Mouse (Mus musculus): ENCODE data around the gene Dll3. TPM values are rescaled to one million over a fixed set of nuclear protein-coding genes. Genes with fewer than 3 reads are reported as not detected.
"Not testable (repeated sequence)": the region's sequence is repeated elsewhere in the genome, so short reads cannot be mapped to it uniquely, and the experiment has no call there.

Dll3 gene
- polyA plus RNA-seq, 1 experiment from 2014 or later, result 0.43 TPM

DNA sequence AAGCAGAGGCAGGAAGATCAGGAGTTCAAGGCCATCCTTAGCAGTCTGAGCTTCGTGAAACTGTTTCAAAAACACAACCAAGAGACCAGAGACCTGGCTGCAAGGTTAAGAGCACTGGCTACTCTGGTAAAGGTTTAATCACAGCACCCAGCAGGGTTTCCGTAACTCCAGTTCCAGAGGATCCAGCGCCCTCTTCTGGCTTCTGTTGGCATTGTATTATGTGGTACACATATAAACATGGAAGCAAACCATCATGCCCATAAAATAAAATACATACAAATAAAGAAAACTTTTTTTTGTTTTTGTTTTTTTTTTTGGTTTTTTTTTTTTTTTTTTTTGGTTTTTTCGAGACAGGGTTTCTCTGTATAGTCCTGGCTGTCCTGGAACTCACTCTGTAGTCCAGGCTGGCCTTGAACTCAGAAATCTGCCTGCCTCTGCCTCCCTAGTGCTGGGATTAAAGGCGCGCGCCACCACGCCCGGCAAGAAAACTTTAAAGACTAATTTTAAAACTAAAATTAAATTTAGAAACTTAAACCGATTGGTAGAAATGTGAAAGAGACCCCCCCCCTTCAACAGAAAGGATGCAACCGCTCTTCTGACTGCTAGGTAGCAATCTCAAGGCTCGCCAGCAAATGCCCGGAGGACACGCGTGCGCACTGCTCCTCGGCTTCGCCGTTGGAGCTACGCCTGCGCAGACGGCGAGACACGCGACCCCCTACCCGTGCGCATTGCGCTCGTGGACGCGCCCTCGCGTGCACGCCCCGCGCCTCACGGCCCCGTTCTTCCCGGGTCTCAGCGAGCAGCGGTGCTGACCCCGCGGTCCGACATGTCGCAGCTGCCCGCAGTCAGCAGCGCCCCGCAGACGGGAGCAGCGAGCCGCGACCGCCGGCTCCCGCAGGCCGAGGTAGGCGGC lies 34.7 kb downstream of the Dll3 start, which contains the start of gene Eid2:
Gene Eid2 (plus strand): TSS at position 753 of the 913 bp plus-strand sequence.
- WGBS, result 6% methylated on average over 56 of the region's 57 CpGs
- H3K27ac ChIP-seq (ENCODE audit: low read length), result peak within 1 kb of the TSS; percentile 68
- H3K9me3 ChIP-seq (ENCODE audit: control insufficient read depth, low read length), result no peaks in the 10 kb centered on the region
- H3K36me3 ChIP-seq (ENCODE audit: control insufficient read depth, insufficient read depth, low read length), result 0 out of 2 replicates have a peak, but pooled peaks cover 2% of the 10 kb centered on the region
- H3K9ac ChIP-seq (ENCODE audit: low read length), result peak within 1 kb of the TSS; percentile 98
- peak; percentile 93 for ATAC-seq (ENCODE audit: low read depth)
- H3K4me3 ChIP-seq (ENCODE audit: low read length), result peak within 1 kb of the TSS; percentile 86
- H3K4me2 ChIP-seq (ENCODE audit: low read depth, low read length), result peak within 1 kb of the TSS; percentile 81
- no peaks in the 10 kb centered on the region for H3K27me3 ChIP-seq (ENCODE audit: control insufficient read depth, insufficient read depth, low read depth, low read length)
- H3K4me1 ChIP-seq (replicated peaks; ENCODE audit: control insufficient read depth, insufficient read depth, low read length), result peaks cover 10% of the 10 kb centered on the region

DNA sequence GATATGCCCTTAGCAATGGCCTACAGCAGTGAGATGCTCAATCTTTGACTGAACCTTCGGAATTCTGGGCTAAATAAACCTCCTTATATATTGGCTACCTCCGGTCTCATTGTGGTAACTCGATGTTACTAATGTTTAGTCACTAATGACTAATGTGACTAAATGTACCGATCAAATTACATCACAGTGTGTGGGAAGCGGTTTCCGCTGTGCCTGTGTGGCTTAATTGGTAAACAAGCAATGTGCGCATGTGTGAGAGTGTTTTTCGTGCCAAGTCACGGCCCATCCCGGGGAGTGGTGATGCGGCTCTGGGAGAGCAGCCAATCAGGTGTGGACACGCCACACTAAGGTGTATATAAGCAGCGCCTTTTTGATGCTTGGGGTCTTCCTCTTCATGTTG lies 36.6 kb downstream of the Dll3 start:
- Histone ChIP-seq H3K9ac (ENCODE audit: low read length) (no peak overlapping the region), H3K4me1 (replicated peaks; ENCODE audit: control insufficient read depth, insufficient read depth, low read length) (peaks cover 10% of the 10 kb centered on the region), H3K4me3 (ENCODE audit: low read length) (no peak overlapping the region), H3K27ac (ENCODE audit: low read length) (no peak overlapping the region), H3K9me3 (ENCODE audit: control insufficient read depth, low read length) (no peaks in the 10 kb centered on the region), H3K4me2 (ENCODE audit: low read depth, low read length) (no peak overlapping the region), H3K36me3 (ENCODE audit: control insufficient read depth, insufficient read depth, low read length) (no peaks in the 10 kb centered on the region), H3K27me3 (ENCODE audit: control insufficient read depth, insufficient read depth, low read depth, low read length) (no peaks in the 10 kb centered on the region)
- 88% methylated on average over 13 of the region's 13 CpGs for WGBS
- no peak for ATAC-seq (ENCODE audit: low read depth)

DNA sequence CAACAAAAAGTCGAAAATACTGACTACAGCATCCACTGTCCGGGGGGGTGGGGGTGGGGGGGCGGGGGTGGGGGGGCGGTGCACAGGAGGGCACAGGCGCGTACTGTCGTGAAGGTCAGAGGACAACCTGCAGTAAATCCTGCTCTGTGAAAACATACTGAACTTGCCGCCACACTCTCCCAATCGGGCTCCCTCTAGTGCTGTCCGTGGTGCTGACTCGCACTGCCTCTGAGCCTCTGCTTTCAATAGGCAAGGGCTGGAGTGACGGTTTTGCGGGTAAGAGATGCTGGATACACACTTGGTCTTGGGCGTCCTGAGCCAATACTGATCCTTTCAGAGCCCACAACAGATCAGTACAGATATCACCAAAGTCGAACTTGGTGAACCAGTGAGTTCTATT lies 38.3 kb downstream of the Dll3 start:
- 4% methylated on average over 15 of the region's 15 CpGs for WGBS
- H3K4me1 ChIP-seq (replicated peaks; ENCODE audit: control insufficient read depth, insufficient read depth, low read length), result peaks cover 5% of the 10 kb centered on the region
- no peak overlapping the region for H3K4me3 ChIP-seq (ENCODE audit: low read length)
- H3K4me2 ChIP-seq (ENCODE audit: low read depth, low read length), result no peak overlapping the region
- ATAC-seq (ENCODE audit: low read depth), result 0 out of 2 replicates have a peak, but pooled peaks have one; percentile 21
- H3K27ac ChIP-seq (ENCODE audit: low read length), result no peak overlapping the region
- no peaks in the 10 kb centered on the region for H3K9me3 ChIP-seq (ENCODE audit: control insufficient read depth, low read length)
- no peaks in the 10 kb centered on the region for H3K27me3 ChIP-seq (ENCODE audit: control insufficient read depth, insufficient read depth, low read depth, low read length)
- H3K36me3 ChIP-seq (ENCODE audit: control insufficient read depth, insufficient read depth, low read length), result no peaks in the 10 kb centered on the region
- no peak overlapping the region for H3K9ac ChIP-seq (ENCODE audit: low read length)

DNA sequence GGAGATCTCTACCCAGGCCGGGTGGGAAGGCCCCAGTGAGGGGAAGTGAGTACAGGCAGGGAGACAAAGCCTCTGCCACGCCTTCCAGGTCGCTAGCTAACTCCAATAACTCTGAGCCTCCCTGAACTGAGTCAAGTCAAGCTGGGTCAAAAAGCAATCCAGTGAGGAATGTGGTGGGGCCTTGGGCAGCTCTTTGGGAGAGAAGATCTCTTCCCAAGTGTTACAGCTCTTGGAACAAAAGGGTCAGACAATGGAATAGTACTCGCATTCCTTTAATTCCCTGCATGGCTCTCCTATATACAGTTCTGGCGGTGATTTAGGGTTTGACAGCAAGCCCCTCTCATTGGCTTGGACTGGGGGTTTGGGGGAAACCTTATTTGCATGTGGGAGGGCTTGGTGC lies 39.2 kb downstream of the Dll3 start:
- H3K9me3 ChIP-seq (ENCODE audit: control insufficient read depth, low read length), result no peaks in the 10 kb centered on the region
- H3K27ac ChIP-seq (ENCODE audit: low read length), result no peak overlapping the region
- H3K36me3 ChIP-seq (ENCODE audit: control insufficient read depth, insufficient read depth, low read length), result no peaks in the 10 kb centered on the region
- H3K27me3 ChIP-seq (ENCODE audit: control insufficient read depth, insufficient read depth, low read depth, low read length), result no peaks in the 10 kb centered on the region
- H3K4me2 ChIP-seq (ENCODE audit: low read depth, low read length), result no peak overlapping the region
- no peak overlapping the region for H3K4me3 ChIP-seq (ENCODE audit: low read length)
- no peak for ATAC-seq (ENCODE audit: low read depth)
- no peaks in the 10 kb centered on the region for H3K4me1 ChIP-seq (replicated peaks; ENCODE audit: control insufficient read depth, insufficient read depth, low read length)
- H3K9ac ChIP-seq (ENCODE audit: low read length), result no peak overlapping the region
- WGBS, result 45% methylated on average over 5 of the region's 5 CpGs

DNA sequence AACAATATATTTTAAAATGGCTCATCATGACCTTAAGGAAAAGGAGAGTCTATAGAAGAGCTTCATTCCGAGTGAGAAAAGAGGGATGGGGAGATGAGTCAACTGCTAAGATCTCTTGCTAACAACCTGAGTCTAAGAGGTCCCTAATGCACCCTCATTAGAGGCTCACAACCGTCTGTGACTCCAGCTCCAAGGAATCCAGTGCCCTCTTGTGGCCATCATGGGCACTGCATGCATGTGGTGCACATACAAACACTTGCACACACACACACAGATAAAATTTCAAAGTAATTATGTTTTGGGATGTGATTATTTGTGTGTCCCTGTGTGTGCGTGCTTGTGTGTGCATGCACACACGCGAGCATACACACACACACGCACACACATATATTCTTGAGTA lies 46.6 kb downstream of the Dll3 start:
- Histone ChIP-seq H3K27me3 (ENCODE audit: control insufficient read depth, insufficient read depth, low read depth, low read length) (no peaks in the 10 kb centered on the region), H3K4me2 (ENCODE audit: low read depth, low read length) (no peak overlapping the region), H3K36me3 (ENCODE audit: control insufficient read depth, insufficient read depth, low read length) (no peaks in the 10 kb centered on the region), H3K27ac (ENCODE audit: low read length) (no peak overlapping the region), H3K4me1 (replicated peaks; ENCODE audit: control insufficient read depth, insufficient read depth, low read length) (no peaks in the 10 kb centered on the region), H3K9ac (ENCODE audit: low read length) (no peak overlapping the region), H3K9me3 (ENCODE audit: control insufficient read depth, low read length) (no peaks in the 10 kb centered on the region), H3K4me3 (ENCODE audit: low read length) (no peak overlapping the region)
- no peak for ATAC-seq (ENCODE audit: low read depth)
- WGBS, result 85% methylated on average over 6 of the region's 6 CpGs

DNA sequence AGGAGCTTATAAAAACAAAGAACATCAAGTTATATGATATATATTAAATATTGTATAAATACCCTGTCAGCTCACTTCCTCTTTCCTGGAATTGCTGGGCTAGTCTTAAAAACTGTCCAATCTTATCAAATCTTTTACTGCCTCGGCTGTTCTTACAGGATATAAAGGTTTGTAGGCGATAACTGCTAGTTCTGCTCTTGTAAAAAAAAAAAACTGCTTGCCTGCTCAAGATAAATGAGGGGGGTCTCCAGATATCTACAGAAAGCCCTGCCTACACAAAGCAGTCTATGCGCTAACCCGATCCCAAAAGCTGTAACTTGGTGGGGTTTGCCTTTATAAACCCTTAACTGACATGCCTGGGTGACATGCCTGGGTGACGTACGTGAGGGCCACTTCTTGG lies 47.4 kb downstream of the Dll3 start:
- Histone ChIP-seq H3K9ac (ENCODE audit: low read length) (no peak overlapping the region), H3K9me3 (ENCODE audit: control insufficient read depth, low read length) (no peaks in the 10 kb centered on the region), H3K4me1 (replicated peaks; ENCODE audit: control insufficient read depth, insufficient read depth, low read length) (no peaks in the 10 kb centered on the region), H3K36me3 (ENCODE audit: control insufficient read depth, insufficient read depth, low read length) (no peaks in the 10 kb centered on the region), H3K4me2 (ENCODE audit: low read depth, low read length) (no peak overlapping the region), H3K27me3 (ENCODE audit: control insufficient read depth, insufficient read depth, low read depth, low read length) (no peaks in the 10 kb centered on the region), H3K27ac (ENCODE audit: low read length) (no peak overlapping the region), H3K4me3 (ENCODE audit: low read length) (no peak overlapping the region)
- no peak for ATAC-seq (ENCODE audit: low read depth)
- 80% methylated on average over 6 of the region's 6 CpGs for WGBS

DNA sequence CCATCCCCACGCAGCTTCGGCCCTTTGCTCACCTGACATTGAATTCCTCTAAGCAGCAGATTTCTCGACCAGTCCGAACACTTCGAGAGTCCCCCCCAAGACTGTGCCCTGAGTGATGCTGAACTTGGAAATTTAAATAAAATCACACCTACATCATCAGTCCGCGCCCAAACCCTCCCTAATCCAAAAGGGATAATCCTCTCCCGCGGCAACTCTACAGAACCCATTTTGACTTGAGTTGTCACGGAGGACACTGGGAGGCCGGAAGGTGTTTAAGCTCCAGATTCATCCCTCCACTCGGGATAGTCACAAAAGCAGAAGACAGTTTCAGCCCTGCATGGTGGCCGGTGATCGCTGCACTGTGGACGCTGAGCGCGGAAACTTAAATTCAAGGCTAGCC lies 50.1 kb downstream of the Dll3 start:
- no peak overlapping the region for H3K4me3 ChIP-seq (ENCODE audit: low read length)
- ATAC-seq (ENCODE audit: low read depth), result no peak
- WGBS, result 86% methylated on average over 17 of the region's 17 CpGs
- H3K27me3 ChIP-seq (ENCODE audit: control insufficient read depth, insufficient read depth, low read depth, low read length), result no peaks in the 10 kb centered on the region
- H3K36me3 ChIP-seq (ENCODE audit: control insufficient read depth, insufficient read depth, low read length), result no peaks in the 10 kb centered on the region
- no peaks in the 10 kb centered on the region for H3K4me1 ChIP-seq (replicated peaks; ENCODE audit: control insufficient read depth, insufficient read depth, low read length)
- no peak overlapping the region for H3K27ac ChIP-seq (ENCODE audit: low read length)
- H3K9me3 ChIP-seq (ENCODE audit: control insufficient read depth, low read length), result peaks cover 4% of the 10 kb centered on the region
- no peak overlapping the region for H3K4me2 ChIP-seq (ENCODE audit: low read depth, low read length)
- H3K9ac ChIP-seq (ENCODE audit: low read length), result no peak overlapping the region

DNA sequence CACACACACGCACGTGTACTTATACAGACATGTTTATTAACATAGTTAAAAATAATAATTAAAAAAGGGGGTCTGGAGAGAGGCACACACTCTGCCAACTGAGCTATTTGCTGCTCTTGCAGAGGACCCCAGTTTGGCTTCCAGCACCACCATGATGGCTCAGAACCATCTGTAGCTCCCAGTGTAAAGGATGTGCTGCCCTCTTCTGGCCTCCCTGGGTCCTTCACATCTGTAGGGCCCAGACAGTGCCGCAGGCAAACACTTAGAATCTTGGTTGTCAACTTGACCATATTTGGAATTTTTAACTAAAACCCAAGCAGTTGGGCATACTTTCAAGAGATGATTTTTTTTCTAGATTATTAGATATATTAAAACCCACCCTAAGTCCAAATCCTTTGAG lies 53.1 kb downstream of the Dll3 start:
- 81% methylated on average over 3 of the region's 3 CpGs for WGBS
- Histone ChIP-seq H3K27me3 (ENCODE audit: control insufficient read depth, insufficient read depth, low read depth, low read length) (no peaks in the 10 kb centered on the region), H3K4me3 (ENCODE audit: low read length) (no peak overlapping the region), H3K36me3 (ENCODE audit: control insufficient read depth, insufficient read depth, low read length) (no peaks in the 10 kb centered on the region), H3K9ac (ENCODE audit: low read length) (no peak overlapping the region), H3K4me1 (replicated peaks; ENCODE audit: control insufficient read depth, insufficient read depth, low read length) (no peaks in the 10 kb centered on the region), H3K27ac (ENCODE audit: low read length) (no peak overlapping the region), H3K9me3 (ENCODE audit: control insufficient read depth, low read length) (peaks cover 4% of the 10 kb centered on the region), H3K4me2 (ENCODE audit: low read depth, low read length) (no peak overlapping the region)
- no peak for ATAC-seq (ENCODE audit: low read depth)

DNA sequence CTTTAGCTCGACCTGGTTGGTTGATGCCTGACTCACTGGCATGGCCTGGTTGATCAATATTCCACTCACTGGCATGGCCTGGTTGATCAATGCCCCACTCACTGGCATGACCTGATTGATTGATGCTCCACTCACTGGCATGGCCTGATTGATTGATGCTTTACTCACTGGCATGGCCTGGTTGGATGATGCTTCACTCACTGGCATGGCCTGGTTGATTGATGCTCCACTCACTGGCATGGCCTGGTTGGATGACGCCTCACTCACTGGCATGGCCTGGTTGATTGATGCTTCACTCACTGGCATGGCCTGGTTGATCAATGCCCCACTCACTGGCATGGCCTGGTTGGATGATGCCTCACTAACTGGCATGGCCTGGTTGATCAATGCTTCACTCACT lies 58.1 kb downstream of the Dll3 start:
- not testable (repeated sequence) for H3K9me3 ChIP-seq (ENCODE audit: control insufficient read depth, low read length)

More for the DNA sequence above, 58.1 kb downstream of the Dll3 start:
- H3K36me3 ChIP-seq (ENCODE audit: control insufficient read depth, insufficient read depth, low read length); H3K27me3 ChIP-seq (ENCODE audit: control insufficient read depth, insufficient read depth, low read depth, low read length); H3K27ac ChIP-seq (ENCODE audit: low read length); H3K9ac ChIP-seq (ENCODE audit: low read length); H3K4me3 ChIP-seq (ENCODE audit: low read length); ATAC-seq (ENCODE audit: low read depth); H3K4me2 ChIP-seq (ENCODE audit: low read depth, low read length); H3K4me1 ChIP-seq (replicated peaks; ENCODE audit: control insufficient read depth, insufficient read depth, low read length): not testable (repeated sequence)
- 64% methylated on average over 2 of the region's 2 CpGs for WGBS
